26 mouse cellular contexts compared by ENCODE assay signal in the genomic region with DNA sequence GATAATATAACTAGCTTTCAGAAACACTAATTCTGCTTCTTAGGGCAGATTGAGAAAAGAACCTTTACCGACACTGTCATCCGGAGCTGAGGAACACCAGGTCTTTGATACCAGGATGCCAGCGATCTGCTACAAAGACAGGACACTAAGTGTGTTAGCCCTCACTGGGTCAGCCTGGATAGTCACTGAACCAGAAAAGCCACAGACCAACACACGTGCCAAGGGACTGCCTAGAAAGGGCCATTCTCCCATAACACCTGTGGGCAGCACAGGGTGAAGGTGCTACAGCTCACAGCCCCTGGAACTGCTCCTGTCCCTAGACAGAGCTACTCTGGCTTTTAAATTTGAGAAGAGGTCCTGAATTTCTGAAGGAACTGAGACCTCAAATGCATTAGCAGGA. TPM values are rescaled to one million over a fixed set of nuclear protein-coding genes. Genes with fewer than 3 reads are reported as not detected.
DNase-seq lines count a peak whose midpoint lies in the region; ATAC-seq and TF ChIP-seq lines count a peak whose summit lies in the region.
"Had no signal": no experiment of that assay in that cellular context is flagged by ENCODE, and none has a peak within 500 bp of the region (broad histone marks: within the 10 kb centered on the region; RNA-seq: fewer than 3 reads in every experiment).

No protein-coding gene starts in this region.

- no peak for TF ChIP-seq CTCF in hindbrain, postnatal 0 days (IDR thresholded peaks at IDR 0.05; ENCODE audit: low read depth)
- no peak for TF ChIP-seq CTCF in thymus, adult 2 months (IDR thresholded peaks at IDR 0.05; ENCODE audit: borderline replicate concordance, control insufficient read depth, extremely low read depth, insufficient read depth, low read length, poor library complexity)

- WGBS in hindbrain, postnatal 0 days: 71% methylated on average over 4 of the region's 4 CpGs
- 75% methylated on average over 4 of the region's 4 CpGs for WGBS in hindbrain, embryonic 14.5 days
- WGBS in stomach, embryonic 15.5 days: 74% methylated on average over 4 of the region's 4 CpGs
- 94% methylated on average over 4 of the region's 4 CpGs for WGBS in thymus, adult 2 months

- H3K4me3 ChIP-seq in hindbrain, postnatal 0 days (ENCODE audit: low read length): no peak overlapping the region
- H3K4me3 ChIP-seq in hindbrain, embryonic 14.5 days (replicated peaks; ENCODE audit: low read length): no peak overlapping the region
- no peak overlapping the region for H3K4me3 ChIP-seq in stomach, embryonic 15.5 days (replicated peaks)
- H3K4me3 ChIP-seq in thymus, adult 2 months (ENCODE audit: control insufficient read depth, insufficient read depth, low read length): no peak overlapping the region
- H3K4me3 ChIP-seq: embryonic facial prominence, embryonic 13.5 days; erythroblast, embryonic 14.5 days; hindbrain, embryonic 10.5 days; limb, embryonic 12.5 days; liver, embryonic 13.5 days; neural tube, embryonic 12.5 days had no signal

- 0 out of 2 replicates have a peak overlapping the region, but pooled peaks have one; percentile 10 for H3K4me2 ChIP-seq in hindbrain, postnatal 0 days (ENCODE audit: low read depth, low read length)
- no peak overlapping the region for H3K4me2 ChIP-seq in hindbrain, embryonic 14.5 days (replicated peaks)
- H3K4me2 ChIP-seq in stomach, embryonic 15.5 days: no peak overlapping the region
- H3K4me2 ChIP-seq: embryonic facial prominence, embryonic 13.5 days; limb, embryonic 12.5 days; liver, embryonic 13.5 days; neural tube, embryonic 12.5 days had no signal

- TF ChIP-seq POLR2A in thymus, adult 2 months (IDR thresholded peaks at IDR 0.05; ENCODE audit: control insufficient read depth, extremely low read depth, insufficient read depth, low read length, poor library complexity): no peak

- H3K9me3 ChIP-seq in hindbrain, postnatal 0 days (ENCODE audit: low read length): no peaks in the 10 kb centered on the region
- no peaks in the 10 kb centered on the region for H3K9me3 ChIP-seq in hindbrain, embryonic 14.5 days (ENCODE audit: control insufficient read depth, low read length)
- no peaks in the 10 kb centered on the region for H3K9me3 ChIP-seq in stomach, embryonic 15.5 days
- H3K9me3 ChIP-seq: embryonic facial prominence, embryonic 13.5 days; hindbrain, embryonic 10.5 days; limb, embryonic 12.5 days; liver, embryonic 13.5 days; neural tube, embryonic 12.5 days had no signal

- H3K27me3 ChIP-seq in hindbrain, postnatal 0 days (ENCODE audit: insufficient read depth, low read length): no peaks in the 10 kb centered on the region
- H3K27me3 ChIP-seq in hindbrain, embryonic 14.5 days (ENCODE audit: control insufficient read depth, insufficient read depth, low read length): no peaks in the 10 kb centered on the region
- no peaks in the 10 kb centered on the region for H3K27me3 ChIP-seq in stomach, embryonic 15.5 days (replicated peaks)
- H3K27me3 ChIP-seq in thymus, adult 2 months (ENCODE audit: control insufficient read depth, insufficient read depth, low read length): no peaks in the 10 kb centered on the region
- H3K27me3 ChIP-seq: liver, embryonic 13.5 days; neural tube, embryonic 12.5 days had no signal

- H3K36me3 ChIP-seq in hindbrain, postnatal 0 days (ENCODE audit: insufficient read depth, low read length): no peaks in the 10 kb centered on the region
- H3K36me3 ChIP-seq in hindbrain, embryonic 14.5 days (replicated peaks; ENCODE audit: control insufficient read depth, insufficient read depth): no peaks in the 10 kb centered on the region
- peaks cover 5% of the 10 kb centered on the region; the same call in 1 of the 2 replicates for H3K36me3 ChIP-seq in stomach, embryonic 15.5 days
- no peaks in the 10 kb centered on the region for H3K36me3 ChIP-seq in thymus, adult 2 months (ENCODE audit: control insufficient read depth, insufficient read depth, low read length)
- H3K36me3 ChIP-seq: liver, embryonic 13.5 days; neural tube, embryonic 12.5 days had no signal

- no peaks in the 10 kb centered on the region for H3K4me1 ChIP-seq in hindbrain, postnatal 0 days (ENCODE audit: insufficient read depth, low read length)
- peaks cover 9% of the 10 kb centered on the region for H3K4me1 ChIP-seq in hindbrain, embryonic 14.5 days (replicated peaks; ENCODE audit: control insufficient read depth, insufficient read depth, low read length)
- peaks cover 53% of the 10 kb centered on the region for H3K4me1 ChIP-seq in stomach, embryonic 15.5 days
- peaks cover 23% of the 10 kb centered on the region for H3K4me1 ChIP-seq in thymus, adult 2 months (replicated peaks; ENCODE audit: control insufficient read depth, insufficient read depth, low read length)

- H3K9ac ChIP-seq in hindbrain, postnatal 0 days (replicated peaks; ENCODE audit: low read length): no peak overlapping the region
- no peak overlapping the region for H3K9ac ChIP-seq in hindbrain, embryonic 14.5 days
- H3K9ac ChIP-seq in stomach, embryonic 15.5 days: no peak overlapping the region
- H3K9ac ChIP-seq: embryonic facial prominence, embryonic 13.5 days; limb, embryonic 12.5 days; liver, embryonic 13.5 days; neural tube, embryonic 12.5 days had no signal

- ATAC-seq in CD4-positive, CD25-positive, alpha-beta regulatory T cell, adult 4 months: no peak
- ATAC-seq in hindbrain, postnatal 0 days: no peak
- ATAC-seq in hindbrain, embryonic 14.5 days (ENCODE audit: low FRiP score): no peak
- ATAC-seq in stomach, embryonic 15.5 days (ENCODE audit: insufficient read depth, low FRiP score, low read depth): no peak
- ATAC-seq: intestine, postnatal 0 days had no signal

- no peak overlapping the region for H3K27ac ChIP-seq in hindbrain, postnatal 0 days
- no peak overlapping the region; the same call in 1 of the 2 replicates for H3K27ac ChIP-seq in hindbrain, embryonic 14.5 days
- H3K27ac ChIP-seq in stomach, embryonic 15.5 days: 0 out of 2 replicates have a peak overlapping the region, but pooled peaks have one; percentile 44
- H3K27ac ChIP-seq in thymus, adult 2 months (ENCODE audit: control insufficient read depth, insufficient read depth, low read length): no peak overlapping the region
- H3K27ac ChIP-seq: embryonic facial prominence, embryonic 13.5 days; hindbrain, embryonic 10.5 days; limb, embryonic 12.5 days; liver, embryonic 13.5 days; neural tube, embryonic 12.5 days had no signal

- peak; percentile 14 for DNase-seq in CD4-positive, CD25-positive, alpha-beta regulatory T cell, adult 2 months (ENCODE audit: low read depth, low spot score)
- DNase-seq in hindbrain, postnatal 0 days (ENCODE audit: low spot score): no peak
- DNase-seq in hindbrain, embryonic 14.5 days (ENCODE audit: low spot score): no peak
- peak; percentile 87 for DNase-seq in kidney, adult 9 months
- no peak for DNase-seq in thymus, adult 2 months
- DNase-seq: adrenal gland, postnatal 14 days; cerebellum, adult 2 months; cerebellum, postnatal 36 days; embryo, embryonic 11 days; gastrocnemius, postnatal 14 days; heart, adult 11 months; heart, postnatal 10 days; liver, embryonic 13.5 days; lung, adult 2 months; lung, postnatal 14 days; midbrain, embryonic 14.5 days; right cerebral cortex, postnatal 14 days; thymus, postnatal 25 days had no signal

RNA-seq across cellular contexts. Expression of a gene that starts 32.8 kb away (rescaled TPM):
- polyA plus RNA-seq in CD4-positive, CD25-positive, alpha-beta regulatory T cell, adult 4 months (2017; shearing (Covaris generic)): 10 to 100 TPM; 30.8 to 38.6 TPM
- 131 and 146 TPM in 2 replicates for total RNA-seq in hindbrain, postnatal 0 days (2014; rRNA removed)
- 23.0 and 27.8 TPM in 2 replicates for polyA plus RNA-seq in hindbrain, postnatal 0 days (2015; fragmentation: Nextera tagmentation; extraction: Ambion mirVana)
- 22.3 and 30.2 TPM in 2 replicates for polyA plus RNA-seq in hindbrain, embryonic 14.5 days (2014; fragmentation: Nextera tagmentation; extraction: Ambion mirVana)
- polyA plus RNA-seq in stomach, embryonic 15.5 days (2015; fragmentation: Nextera tagmentation; extraction: Ambion mirVana): 25.7 TPM in 2 replicates
- 58.7 and 62.1 TPM in 2 replicates for polyA plus RNA-seq in thymus, adult 2 months (2012; rRNA removed)

Comparison
In these comparisons a context has a peak if more than half of its experiments do, and no peak if none do; other contexts are left out.
1. DNase-seq: peak in CD4-positive, CD25-positive, alpha-beta regulatory T cell, adult 2 months (single experiment) and kidney, adult 9 months (single experiment); none in hindbrain, postnatal 0 days (single experiment), hindbrain, embryonic 14.5 days (single experiment) and thymus, adult 2 months (single experiment).